Mouse (Mus musculus): Measurements from ENCODE around the gene Eras. TPM values are rescaled to one million over a fixed set of nuclear protein-coding genes. Genes with fewer than 3 reads are reported as not detected.

The Eras gene
- polyA plus RNA-seq, 1 experiment from 2014 or later = not detected

- no peak overlapping the region for H3K4me3 ChIP-seq (replicated peaks; ENCODE audit: low read depth, low read length)
- 58% methylated on average over 8 of the region's 8 CpGs for WGBS
- H3K4me2 ChIP-seq (ENCODE audit: low read length) = no peak overlapping the region
- H3K27ac ChIP-seq = no peak overlapping the region
- no peaks in the 10 kb centered on the region for H3K36me3 ChIP-seq (ENCODE audit: insufficient read depth, low read length)
- no peaks in the 10 kb centered on the region for H3K9me3 ChIP-seq (replicated peaks; ENCODE audit: low read length)
- H3K4me1 ChIP-seq (replicated peaks; ENCODE audit: insufficient read depth, low read length) = no peaks in the 10 kb centered on the region
- no peaks in the 10 kb centered on the region for H3K27me3 ChIP-seq (ENCODE audit: insufficient read depth, low read length)
- ATAC-seq (replicated peaks; ENCODE audit: low FRiP score, low read depth) (no peak), DNase-seq (ENCODE audit: low spot score) (no peak)
- no peak overlapping the region for H3K9ac ChIP-seq (ENCODE audit: low read depth, low read length)
- no peak for TF ChIP-seq CTCF (IDR thresholded peaks at IDR 0.05; ENCODE audit: low read depth)
These were observed 17.2 kb upstream of the Eras start for GRCm38 (mm10) chrX:7945618-7946017.

- no peak for TF ChIP-seq CTCF (IDR thresholded peaks at IDR 0.05; ENCODE audit: low read depth)
- H3K4me3 ChIP-seq (replicated peaks; ENCODE audit: low read depth, low read length) = no peak overlapping the region
- H3K4me2 ChIP-seq (ENCODE audit: low read length) = no peak overlapping the region
- 0 out of 2 replicates have a peak, but pooled peaks cover 4% of the 10 kb centered on the region for H3K36me3 ChIP-seq (ENCODE audit: insufficient read depth, low read length)
- H3K9me3 ChIP-seq (replicated peaks; ENCODE audit: low read length) = no peaks in the 10 kb centered on the region
- no peaks in the 10 kb centered on the region for H3K27me3 ChIP-seq (ENCODE audit: insufficient read depth, low read length)
- H3K4me1 ChIP-seq (replicated peaks; ENCODE audit: insufficient read depth, low read length) = no peaks in the 10 kb centered on the region
- no peak overlapping the region for H3K27ac ChIP-seq
- 90% methylated on average over 6 of the region's 6 CpGs for WGBS
- ATAC-seq (replicated peaks; ENCODE audit: low FRiP score, low read depth) (no peak), DNase-seq (ENCODE audit: low spot score) (no peak)
- H3K9ac ChIP-seq (ENCODE audit: low read depth, low read length) = no peak overlapping the region
These were observed 9.3 kb upstream of the Eras start for GRCm38 (mm10) chrX:7937667-7938066.

GRCm38 (mm10) chrX:7936874-7937273, 8.5 kb upstream of the Eras start:
- TF ChIP-seq CTCF (IDR thresholded peaks at IDR 0.05; ENCODE audit: low read depth) = peak; percentile 37; the same call in 1 of the 2 replicates
- 0 out of 2 replicates have a peak, but pooled peaks cover 4% of the 10 kb centered on the region for H3K36me3 ChIP-seq (ENCODE audit: insufficient read depth, low read length)
- DNase-seq (ENCODE audit: low spot score) (no peak), ATAC-seq (replicated peaks; ENCODE audit: low FRiP score, low read depth) (no peak)
- H3K27ac ChIP-seq = no peak overlapping the region
- no peaks in the 10 kb centered on the region for H3K4me1 ChIP-seq (replicated peaks; ENCODE audit: insufficient read depth, low read length)
- no peak overlapping the region for H3K4me2 ChIP-seq (ENCODE audit: low read length)
- no peak overlapping the region for H3K9ac ChIP-seq (ENCODE audit: low read depth, low read length)
- H3K27me3 ChIP-seq (ENCODE audit: insufficient read depth, low read length) = no peaks in the 10 kb centered on the region
- H3K9me3 ChIP-seq (replicated peaks; ENCODE audit: low read length) = no peaks in the 10 kb centered on the region
- 57% methylated on average over 11 of the region's 11 CpGs for WGBS
- no peak overlapping the region for H3K4me3 ChIP-seq (replicated peaks; ENCODE audit: low read depth, low read length)

GRCm38 (mm10) chrX:7927116-7927515, 1.3 kb downstream of the Eras start:
- no peak overlapping the region for H3K27ac ChIP-seq
- no peak overlapping the region for H3K4me2 ChIP-seq (ENCODE audit: low read length)
- 0 out of 2 replicates have a peak, but pooled peaks cover 6% of the 10 kb centered on the region for H3K27me3 ChIP-seq (ENCODE audit: insufficient read depth, low read length)
- H3K4me1 ChIP-seq (replicated peaks; ENCODE audit: insufficient read depth, low read length) = no peaks in the 10 kb centered on the region
- no peak for ATAC-seq (replicated peaks; ENCODE audit: low FRiP score, low read depth)
- no peak overlapping the region for H3K9ac ChIP-seq (ENCODE audit: low read depth, low read length)
- 37% methylated on average over 10 of the region's 10 CpGs for WGBS
- no peak overlapping the region for H3K4me3 ChIP-seq (replicated peaks; ENCODE audit: low read depth, low read length)
- DNase-seq (ENCODE audit: low spot score) = no peak
- TF ChIP-seq CTCF (IDR thresholded peaks at IDR 0.05; ENCODE audit: low read depth) = no peak
- H3K36me3 ChIP-seq (ENCODE audit: insufficient read depth, low read length) = no peaks in the 10 kb centered on the region
- H3K9me3 ChIP-seq (replicated peaks; ENCODE audit: low read length) = no peaks in the 10 kb centered on the region

- no peak for TF ChIP-seq CTCF (IDR thresholded peaks at IDR 0.05; ENCODE audit: low read depth)
- DNase-seq (ENCODE audit: low spot score) = no peak
- no peaks in the 10 kb centered on the region for H3K4me1 ChIP-seq (replicated peaks; ENCODE audit: insufficient read depth, low read length)
- WGBS = 70% methylated on average over 6 of the region's 6 CpGs
- no peaks in the 10 kb centered on the region for H3K36me3 ChIP-seq (ENCODE audit: insufficient read depth, low read length)
- H3K9me3 ChIP-seq (replicated peaks; ENCODE audit: low read length) = no peaks in the 10 kb centered on the region
- no peak for ATAC-seq (replicated peaks; ENCODE audit: low FRiP score, low read depth)
- peaks cover 13% of the 10 kb centered on the region; the same call in 1 of the 2 replicates for H3K27me3 ChIP-seq (ENCODE audit: insufficient read depth, low read length)
- H3K4me3 ChIP-seq (replicated peaks; ENCODE audit: low read depth, low read length) = no peak overlapping the region
- no peak overlapping the region for H3K4me2 ChIP-seq (ENCODE audit: low read length)
- no peak overlapping the region for H3K27ac ChIP-seq
- H3K9ac ChIP-seq (ENCODE audit: low read depth, low read length) = no peak overlapping the region
These were observed 2.1 kb downstream of the Eras start for GRCm38 (mm10) chrX:7926266-7926665.

GRCm38 (mm10) chrX:7922032-7922431, 6.4 kb downstream of the Eras start:
- TF ChIP-seq CTCF (IDR thresholded peaks at IDR 0.05; ENCODE audit: low read depth) = no peak
- Histone ChIP-seq H3K27ac (no peak overlapping the region), H3K4me1 (replicated peaks; ENCODE audit: insufficient read depth, low read length) (no peaks in the 10 kb centered on the region), H3K9ac (ENCODE audit: low read depth, low read length) (no peak overlapping the region), H3K4me3 (replicated peaks; ENCODE audit: low read depth, low read length) (peak overlapping the region; percentile 16; the same call in 1 of the 2 replicates), H3K4me2 (ENCODE audit: low read length) (peak overlapping the region; percentile 38), H3K27me3 (ENCODE audit: insufficient read depth, low read length) (peaks cover 14% of the 10 kb centered on the region; the same call in 1 of the 2 replicates), H3K9me3 (replicated peaks; ENCODE audit: low read length) (no peaks in the 10 kb centered on the region), H3K36me3 (ENCODE audit: insufficient read depth, low read length) (no peaks in the 10 kb centered on the region)
- ATAC-seq (replicated peaks; ENCODE audit: low FRiP score, low read depth) (no peak), DNase-seq (ENCODE audit: low spot score) (no peak)
- WGBS = 19% methylated on average over 44 of the region's 48 CpGs
